Mouse (Mus musculus): Measurements from ENCODE around the gene 9530077C05Rik. TPM values are rescaled to one million over a fixed set of nuclear protein-coding genes. Genes with fewer than 3 reads are reported as not detected.

The 9530077C05Rik gene
- total and polyA plus RNA-seq, 2 experiments = 0.07 to 0.18 TPM

GRCm38 (mm10) chr9:22461946-22462345, 50.6 kb downstream of the 9530077C05Rik start:
- Histone ChIP-seq H3K27me3 (ENCODE audit: control insufficient read depth, insufficient read depth, low read length) (no peaks in the 10 kb centered on the region), H3K4me1 (ENCODE audit: control insufficient read depth, insufficient read depth, low read length) (peaks cover 9% of the 10 kb centered on the region), H3K36me3 (ENCODE audit: control insufficient read depth, insufficient read depth, low read length) (peaks cover 8% of the 10 kb centered on the region; the same call in 1 of the 2 replicates), H3K4me3 (ENCODE audit: insufficient read depth, low read depth, low read length) (no peak overlapping the region), H3K27ac (replicated peaks; ENCODE audit: insufficient read depth, low read depth, low read length) (0 out of 2 replicates have a peak overlapping the region, but pooled peaks have one; percentile 25), H3K79me2 (ENCODE audit: control insufficient read depth, insufficient read depth, low read length) (peaks cover 24% of the 10 kb centered on the region), H3K9ac (ENCODE audit: low read depth, low read length) (no peak overlapping the region)
- no peak for TF ChIP-seq CTCF (IDR thresholded peaks at IDR 0.05; ENCODE audit: low read depth, low read length)
- DNase-seq (ENCODE audit: extremely low read depth, low read depth, low spot score) = peak; percentile 98
- 17% methylated on average over 3 of the region's 3 CpGs for WGBS

- H3K4me1 ChIP-seq (ENCODE audit: control insufficient read depth, insufficient read depth, low read length) = peaks cover 9% of the 10 kb centered on the region
- H3K79me2 ChIP-seq (ENCODE audit: control insufficient read depth, insufficient read depth, low read length) = peaks cover 16% of the 10 kb centered on the region; the same call in 1 of the 2 replicates
- 88% methylated on average over 5 of the region's 5 CpGs for WGBS
- no peak overlapping the region for H3K9ac ChIP-seq (ENCODE audit: low read depth, low read length)
- no peak overlapping the region for H3K4me3 ChIP-seq (ENCODE audit: insufficient read depth, low read depth, low read length)
- no peak for TF ChIP-seq CTCF (IDR thresholded peaks at IDR 0.05; ENCODE audit: low read depth, low read length)
- no peak for TF ChIP-seq POLR2A (IDR thresholded peaks at IDR 0.05; ENCODE audit: extremely low read depth, insufficient read depth, low read length)
- DNase-seq (ENCODE audit: extremely low read depth, low read depth, low spot score) = no peak
- H3K27ac ChIP-seq (replicated peaks; ENCODE audit: insufficient read depth, low read depth, low read length) = no peak overlapping the region
- H3K27me3 ChIP-seq (ENCODE audit: control insufficient read depth, insufficient read depth, low read length) = no peaks in the 10 kb centered on the region
- H3K36me3 ChIP-seq (ENCODE audit: control insufficient read depth, insufficient read depth, low read length) = no peaks in the 10 kb centered on the region
Measured at GRCm38 (mm10) chr9:22466212-22466611, 54.9 kb downstream of the 9530077C05Rik start.

- H3K9ac ChIP-seq (ENCODE audit: low read depth, low read length) = peak overlapping the region; percentile 98
- H3K4me3 ChIP-seq (ENCODE audit: insufficient read depth, low read depth, low read length) = peak overlapping the region; percentile 96
- no peak for TF ChIP-seq CTCF (IDR thresholded peaks at IDR 0.05; ENCODE audit: low read depth, low read length)
- no peak for TF ChIP-seq POLR2A (IDR thresholded peaks at IDR 0.05; ENCODE audit: extremely low read depth, insufficient read depth, low read length)
- H3K79me2 ChIP-seq (ENCODE audit: control insufficient read depth, insufficient read depth, low read length) = peaks cover 10% of the 10 kb centered on the region; the same call in 1 of the 2 replicates
- peaks cover under 1% of the 10 kb centered on the region for H3K4me1 ChIP-seq (ENCODE audit: control insufficient read depth, insufficient read depth, low read length)
- no peaks in the 10 kb centered on the region for H3K36me3 ChIP-seq (ENCODE audit: control insufficient read depth, insufficient read depth, low read length)
- peak overlapping the region; percentile 96 for H3K27ac ChIP-seq (replicated peaks; ENCODE audit: insufficient read depth, low read depth, low read length)
- peak; percentile 70 for DNase-seq (ENCODE audit: extremely low read depth, low read depth, low spot score)
- H3K27me3 ChIP-seq (ENCODE audit: control insufficient read depth, insufficient read depth, low read length) = no peaks in the 10 kb centered on the region
- WGBS = under 1% methylated on average over 71 of the region's 73 CpGs
Measured at GRCm38 (mm10) chr9:22467371-22468169, 56.3 kb downstream of the 9530077C05Rik start.

GRCm38 (mm10) chr9:22468170-22468898, 57.0 kb downstream of the 9530077C05Rik start:
- peaks cover 10% of the 10 kb centered on the region; the same call in 1 of the 2 replicates for H3K79me2 ChIP-seq (ENCODE audit: control insufficient read depth, insufficient read depth, low read length)
- peak; percentile 58 for DNase-seq (ENCODE audit: extremely low read depth, low read depth, low spot score)
- H3K36me3 ChIP-seq (ENCODE audit: control insufficient read depth, insufficient read depth, low read length) = no peaks in the 10 kb centered on the region
- H3K27me3 ChIP-seq (ENCODE audit: control insufficient read depth, insufficient read depth, low read length) = no peaks in the 10 kb centered on the region
- H3K9ac ChIP-seq (ENCODE audit: low read depth, low read length) = peak overlapping the region; percentile 98
- no peaks in the 10 kb centered on the region for H3K4me1 ChIP-seq (ENCODE audit: control insufficient read depth, insufficient read depth, low read length)
- TF ChIP-seq CTCF (IDR thresholded peaks at IDR 0.05; ENCODE audit: low read depth, low read length) (no peak), POLR2A (IDR thresholded peaks at IDR 0.05; ENCODE audit: extremely low read depth, insufficient read depth, low read length) (peak; percentile 86)
- H3K4me3 ChIP-seq (ENCODE audit: insufficient read depth, low read depth, low read length) = peak overlapping the region; percentile 96
- WGBS = 3% methylated on average over 43 of the region's 43 CpGs
- H3K27ac ChIP-seq (replicated peaks; ENCODE audit: insufficient read depth, low read depth, low read length) = peak overlapping the region; percentile 96

GRCm38 (mm10) chr9:22468899-22469259, 57.6 kb downstream of the 9530077C05Rik start:
- Histone ChIP-seq H3K79me2 (ENCODE audit: control insufficient read depth, insufficient read depth, low read length) (peaks cover 10% of the 10 kb centered on the region; the same call in 1 of the 2 replicates), H3K27me3 (ENCODE audit: control insufficient read depth, insufficient read depth, low read length) (no peaks in the 10 kb centered on the region), H3K9ac (ENCODE audit: low read depth, low read length) (no peak overlapping the region), H3K27ac (replicated peaks; ENCODE audit: insufficient read depth, low read depth, low read length) (no peak overlapping the region), H3K4me1 (ENCODE audit: control insufficient read depth, insufficient read depth, low read length) (no peaks in the 10 kb centered on the region), H3K4me3 (ENCODE audit: insufficient read depth, low read depth, low read length) (no peak overlapping the region), H3K36me3 (ENCODE audit: control insufficient read depth, insufficient read depth, low read length) (no peaks in the 10 kb centered on the region)
- TF ChIP-seq POLR2A (IDR thresholded peaks at IDR 0.05; ENCODE audit: extremely low read depth, insufficient read depth, low read length) (no peak), CTCF (IDR thresholded peaks at IDR 0.05; ENCODE audit: low read depth, low read length) (no peak)
- WGBS = 71% methylated on average over 8 of the region's 8 CpGs
- DNase-seq (ENCODE audit: extremely low read depth, low read depth, low spot score) = no peak
